Mouse (Mus musculus): Measurements from ENCODE around the gene Fam185a. TPM values are rescaled to one million over a fixed set of nuclear protein-coding genes. Genes with fewer than 3 reads are reported as not detected.

The Fam185a gene
- polyA plus RNA-seq (2012; rRNA removed): 1.2 TPM in 2 replicates

- peak within 1 kb of the TSS; percentile 99 for H3K4me3 ChIP-seq (replicated peaks; ENCODE audit: extremely low read depth, low read depth, low read length)
- WGBS: under 1% methylated on average over 68 of the region's 68 CpGs
- TF ChIP-seq CTCF (IDR thresholded peaks at IDR 0.05; ENCODE audit: insufficient read depth, low read length): no peak
- 0 out of 2 replicates have a peak, but pooled peaks have one; percentile 15 for TF ChIP-seq POLR2A (IDR thresholded peaks at IDR 0.05; ENCODE audit: borderline replicate concordance, extremely low read depth, low read depth, low read length)
- peaks cover 5% of the 10 kb centered on the region for H3K4me1 ChIP-seq (ENCODE audit: control insufficient read depth, insufficient read depth, low read length)
- DNase-seq: peak; percentile 84
These were observed at the start of gene Fam185a, which contains the start of gene Ccdc146 for GRCm38 (mm10) chr5:21424614-21425602. Gene Fam185a (plus strand): TSS chr5:21424958. Gene Ccdc146 (minus strand): TSS chr5:21424677.

- Histone ChIP-seq H3K4me1 (ENCODE audit: control insufficient read depth, insufficient read depth, low read length) (no peaks in the 10 kb centered on the region), H3K4me3 (replicated peaks; ENCODE audit: extremely low read depth, low read depth, low read length) (no peak overlapping the region)
- 70% methylated on average over 4 of the region's 4 CpGs for WGBS
- no peak for DNase-seq
- TF ChIP-seq POLR2A (IDR thresholded peaks at IDR 0.05; ENCODE audit: borderline replicate concordance, extremely low read depth, low read depth, low read length) (no peak), CTCF (IDR thresholded peaks at IDR 0.05; ENCODE audit: insufficient read depth, low read length) (no peak)
These were observed 47.8 kb upstream of the Fam185a start for GRCm38 (mm10) chr5:21376935-21377334.

- H3K4me1 ChIP-seq (ENCODE audit: control insufficient read depth, insufficient read depth, low read length): peaks cover under 1% of the 10 kb centered on the region
- no peak overlapping the region for H3K4me3 ChIP-seq (replicated peaks; ENCODE audit: extremely low read depth, low read depth, low read length)
- no peak for DNase-seq
- WGBS: 24% methylated on average over 2 of the region's 2 CpGs
- TF ChIP-seq CTCF (IDR thresholded peaks at IDR 0.05; ENCODE audit: insufficient read depth, low read length): no peak
- no peak for TF ChIP-seq POLR2A (IDR thresholded peaks at IDR 0.05; ENCODE audit: borderline replicate concordance, extremely low read depth, low read depth, low read length)
These were observed 46.4 kb upstream of the Fam185a start for GRCm38 (mm10) chr5:21378397-21378796.

- TF ChIP-seq POLR2A (IDR thresholded peaks at IDR 0.05; ENCODE audit: borderline replicate concordance, extremely low read depth, low read depth, low read length) (no peak), CTCF (IDR thresholded peaks at IDR 0.05; ENCODE audit: insufficient read depth, low read length) (no peak)
- WGBS: 32% methylated on average over 6 of the region's 6 CpGs
- no peak for DNase-seq
- H3K4me3 ChIP-seq (replicated peaks; ENCODE audit: extremely low read depth, low read depth, low read length): no peak overlapping the region
- peaks cover 4% of the 10 kb centered on the region for H3K4me1 ChIP-seq (ENCODE audit: control insufficient read depth, insufficient read depth, low read length)
These were observed 42.8 kb upstream of the Fam185a start for GRCm38 (mm10) chr5:21381986-21382385.

- TF ChIP-seq POLR2A (IDR thresholded peaks at IDR 0.05; ENCODE audit: borderline replicate concordance, extremely low read depth, low read depth, low read length): no peak
- TF ChIP-seq CTCF (IDR thresholded peaks at IDR 0.05; ENCODE audit: insufficient read depth, low read length): no peak
- 56% methylated on average over 6 of the region's 6 CpGs for WGBS
- DNase-seq: no peak
- Histone ChIP-seq H3K4me3 (replicated peaks; ENCODE audit: extremely low read depth, low read depth, low read length) (no peak overlapping the region), H3K4me1 (ENCODE audit: control insufficient read depth, insufficient read depth, low read length) (peaks cover 4% of the 10 kb centered on the region)
These were observed 42.1 kb upstream of the Fam185a start for GRCm38 (mm10) chr5:21382678-21383077.

- DNase-seq: no peak
These were observed 41.1 kb upstream of the Fam185a start for GRCm38 (mm10) chr5:21383392-21384251.

GRCm38 (mm10) chr5:21384252-21384960 lies 40.4 kb upstream of the Fam185a start:
- Histone ChIP-seq H3K4me1 (ENCODE audit: control insufficient read depth, insufficient read depth, low read length) (peaks cover 4% of the 10 kb centered on the region), H3K4me3 (replicated peaks; ENCODE audit: extremely low read depth, low read depth, low read length) (no peak overlapping the region)
- no peak for DNase-seq
- no peak for TF ChIP-seq POLR2A (IDR thresholded peaks at IDR 0.05; ENCODE audit: borderline replicate concordance, extremely low read depth, low read depth, low read length)
- TF ChIP-seq CTCF (IDR thresholded peaks at IDR 0.05; ENCODE audit: insufficient read depth, low read length): no peak
- 63% methylated on average over 13 of the region's 13 CpGs for WGBS

More at GRCm38 (mm10) chr5:21383392-21384251, 41.1 kb upstream of the Fam185a start:
- Histone ChIP-seq H3K4me3 (replicated peaks; ENCODE audit: extremely low read depth, low read depth, low read length) (no peak overlapping the region), H3K4me1 (ENCODE audit: control insufficient read depth, insufficient read depth, low read length) (peaks cover 4% of the 10 kb centered on the region)
- no peak for TF ChIP-seq CTCF (IDR thresholded peaks at IDR 0.05; ENCODE audit: insufficient read depth, low read length)
- no peak for TF ChIP-seq POLR2A (IDR thresholded peaks at IDR 0.05; ENCODE audit: borderline replicate concordance, extremely low read depth, low read depth, low read length)
- WGBS: 48% methylated on average over 14 of the region's 14 CpGs

GRCm38 (mm10) chr5:21384976-21385375 lies 39.8 kb upstream of the Fam185a start:
- WGBS: 81% methylated on average over 9 of the region's 9 CpGs
- no peak for TF ChIP-seq CTCF (IDR thresholded peaks at IDR 0.05; ENCODE audit: insufficient read depth, low read length)
- no peak for TF ChIP-seq POLR2A (IDR thresholded peaks at IDR 0.05; ENCODE audit: borderline replicate concordance, extremely low read depth, low read depth, low read length)
- H3K4me3 ChIP-seq (replicated peaks; ENCODE audit: extremely low read depth, low read depth, low read length): no peak overlapping the region
- peaks cover 4% of the 10 kb centered on the region for H3K4me1 ChIP-seq (ENCODE audit: control insufficient read depth, insufficient read depth, low read length)
- DNase-seq: no peak
